Mouse (Mus musculus) hindbrain, embryonic 10.5 days (tissue): ENCODE data around the gene Mrpl19. TPM values are rescaled to one million over a fixed set of nuclear protein-coding genes. Genes with fewer than 3 reads are reported as not detected.

ENCODE experiments used
- DNase-seq: peaks from one replicate; pipeline ENCODE4 v3.0.0-alpha.2; 2017; ENCODE audit warnings: low spot score
- H3K27ac ChIP-seq: fragments of 300-500 bp; sonication (generic); 2 replicates; pipeline ENCODE4 v1.5.1; 2016; ENCODE audit warnings: mild to moderate bottlenecking, moderate library complexity
- H3K27me3 ChIP-seq: fragments of 300-500 bp; sonication (generic); 2 replicates; pipeline ENCODE4 v1.6.1; 2016; ENCODE audit warnings: mild to moderate bottlenecking; ENCODE audit not compliant: poor library complexity, insufficient read depth, severe bottlenecking
- H3K36me3 ChIP-seq: fragments of 300-500 bp; sonication (generic); 2 replicates; pipeline ENCODE4 v1.6.1; 2016; ENCODE audit warnings: mild to moderate bottlenecking, moderate library complexity
- H3K4me1 ChIP-seq: fragments of 300-500 bp; sonication (generic); replicated peaks from 2 replicates; pipeline ENCODE4 v1.6.1; 2016; ENCODE audit warnings: mild to moderate bottlenecking
- H3K4me3 ChIP-seq: fragments of 300-500 bp; sonication (generic); 2 replicates; pipeline ENCODE4 v1.5.1; 2016; ENCODE audit warnings: mild to moderate bottlenecking, moderate library complexity
- H3K9me3 ChIP-seq: fragments of 300-500 bp; sonication (generic); 2 replicates; pipeline ENCODE4 v1.6.1; 2016; ENCODE audit warnings: mild to moderate bottlenecking, moderate library complexity
- WGBS: fragments of 180-500 bp; shearing (Covaris S2); methylation state at CpG from one replicate; pipeline ENCODE4 v1.1.7; 2016; 5-methylcytosine and 5-hydroxymethylcytosine counted together
- polyA plus RNA-seq: library from polyadenylated mRNA; unstranded; fragments of >200 nt; fragmentation: Nextera tagmentation; extraction: Ambion mirVana; gene quantifications from 2 replicates; pipeline ENCODE4 v1.2.1, GENCODE M21; 2016

Gene Mrpl19
- polyA plus RNA-seq, 1 experiment from 2014 or later, result 59.2 TPM

GRCm38 (mm10) chr6:81923523-81924142 lies 42.1 kb downstream of the Mrpl19 start, which contains the start of gene Gcfc2:
Gene Gcfc2, plus strand, starts transcription at chr6:81923669.
- H3K36me3 ChIP-seq, result peaks cover 30% of the 10 kb centered on the region
- peak within 1 kb of the TSS; percentile 85 for H3K4me3 ChIP-seq
- no peaks in the 10 kb centered on the region for H3K9me3 ChIP-seq
- peaks cover 14% of the 10 kb centered on the region for H3K4me1 ChIP-seq
- WGBS, result under 1% methylated on average over 56 of the region's 56 CpGs
- H3K27ac ChIP-seq, result peak within 1 kb of the TSS; percentile 95
- peak; percentile 95 for DNase-seq
- no peaks in the 10 kb centered on the region for H3K27me3 ChIP-seq

- WGBS, result 76% methylated on average over 3 of the region's 3 CpGs
- H3K4me3 ChIP-seq, result no peak overlapping the region
- no peaks in the 10 kb centered on the region for H3K36me3 ChIP-seq
- no peaks in the 10 kb centered on the region for H3K27me3 ChIP-seq
- no peaks in the 10 kb centered on the region for H3K9me3 ChIP-seq
- DNase-seq, result no peak
- no peaks in the 10 kb centered on the region for H3K4me1 ChIP-seq
- H3K27ac ChIP-seq, result no peak overlapping the region
Observed at GRCm38 (mm10) chr6:81912177-81912576, 53.6 kb downstream of the Mrpl19 start.

GRCm38 (mm10) chr6:81911713-81912112 lies 54.0 kb downstream of the Mrpl19 start:
- H3K27ac ChIP-seq, result no peak overlapping the region
- H3K4me3 ChIP-seq, result no peak overlapping the region
- no peaks in the 10 kb centered on the region for H3K9me3 ChIP-seq
- no peak for DNase-seq
- 83% methylated on average over 4 of the region's 4 CpGs for WGBS
- no peaks in the 10 kb centered on the region for H3K36me3 ChIP-seq
- H3K27me3 ChIP-seq, result no peaks in the 10 kb centered on the region
- no peaks in the 10 kb centered on the region for H3K4me1 ChIP-seq

GRCm38 (mm10) chr6:81911244-81911643 lies 54.5 kb downstream of the Mrpl19 start:
- H3K36me3 ChIP-seq, result no peaks in the 10 kb centered on the region
- no peak for DNase-seq
- WGBS, result 89% methylated on average over 5 of the region's 5 CpGs
- H3K9me3 ChIP-seq, result no peaks in the 10 kb centered on the region
- H3K27me3 ChIP-seq, result no peaks in the 10 kb centered on the region
- no peak overlapping the region for H3K27ac ChIP-seq
- H3K4me3 ChIP-seq, result no peak overlapping the region
- H3K4me1 ChIP-seq, result no peaks in the 10 kb centered on the region

- H3K27me3 ChIP-seq, result no peaks in the 10 kb centered on the region
- H3K9me3 ChIP-seq, result no peaks in the 10 kb centered on the region
- H3K4me1 ChIP-seq, result no peaks in the 10 kb centered on the region
- no peak overlapping the region for H3K4me3 ChIP-seq
- WGBS, result 87% methylated on average over 25 of the region's 25 CpGs
- H3K36me3 ChIP-seq, result no peaks in the 10 kb centered on the region
- H3K27ac ChIP-seq, result no peak overlapping the region
- no peak for DNase-seq
Observed at GRCm38 (mm10) chr6:81910302-81910855, 55.4 kb downstream of the Mrpl19 start.

Other genes with a start within 250 kb of the Mrpl19 start
- gene Gcfc2, start 42.3 kb downstream of the Mrpl19 start, polyA plus RNA-seq, result 8.6 and 11.6 TPM in 2 replicates
- gene Eva1a, start 75.1 kb upstream of the Mrpl19 start, polyA plus RNA-seq, result 3.2 and 3.3 TPM in 2 replicates